Mouse (Mus musculus): ENCODE measurements around the gene Rbfox3. TPM values are rescaled to one million over a fixed set of nuclear protein-coding genes. Genes with fewer than 3 reads are reported as not detected.
A peak's percentile ranks its signal among the peaks of the same experiment; 100 is the strongest.

Gene Rbfox3
- total RNA-seq, 2 experiments from 2014 or later, result not detected

- ATAC-seq (replicated peaks; ENCODE audit: poor library complexity, severe bottlenecking), result no peak
These were observed 283.9 kb downstream of the Rbfox3 start for GRCm38 (mm10) chr11:118627541-118627940.

- no peak for ATAC-seq (replicated peaks; ENCODE audit: poor library complexity, severe bottlenecking)
These were observed 290.5 kb downstream of the Rbfox3 start for GRCm38 (mm10) chr11:118620869-118621268.

GRCm38 (mm10) chr11:118614126-118614525 is 297.3 kb downstream of the Rbfox3 start:
- ATAC-seq (replicated peaks; ENCODE audit: poor library complexity, severe bottlenecking), result no peak

GRCm38 (mm10) chr11:118610128-118610527 is 301.3 kb downstream of the Rbfox3 start:
- ATAC-seq (replicated peaks; ENCODE audit: poor library complexity, severe bottlenecking), result no peak

- no peak for ATAC-seq (replicated peaks; ENCODE audit: poor library complexity, severe bottlenecking)
These were observed 302.0 kb downstream of the Rbfox3 start for GRCm38 (mm10) chr11:118609236-118610000.

GRCm38 (mm10) chr11:118607927-118608326 is 303.5 kb downstream of the Rbfox3 start:
- ATAC-seq (replicated peaks; ENCODE audit: poor library complexity, severe bottlenecking), result no peak

- ATAC-seq (replicated peaks; ENCODE audit: poor library complexity, severe bottlenecking), result no peak
These were observed 305.8 kb downstream of the Rbfox3 start for GRCm38 (mm10) chr11:118605570-118605969.

GRCm38 (mm10) chr11:118604206-118604605 is 307.2 kb downstream of the Rbfox3 start:
- no peak for ATAC-seq (replicated peaks; ENCODE audit: poor library complexity, severe bottlenecking)

- peak; percentile 48 for ATAC-seq (replicated peaks; ENCODE audit: poor library complexity, severe bottlenecking)
These were observed 308.3 kb downstream of the Rbfox3 start for GRCm38 (mm10) chr11:118603126-118603525.

GRCm38 (mm10) chr11:118601484-118601883 is 309.9 kb downstream of the Rbfox3 start:
- ATAC-seq (replicated peaks; ENCODE audit: poor library complexity, severe bottlenecking), result no peak

- no peak for ATAC-seq (replicated peaks; ENCODE audit: poor library complexity, severe bottlenecking)
These were observed 311.2 kb downstream of the Rbfox3 start for GRCm38 (mm10) chr11:118600168-118600567.

- no peak for ATAC-seq (replicated peaks; ENCODE audit: poor library complexity, severe bottlenecking)
These were observed 312.7 kb downstream of the Rbfox3 start for GRCm38 (mm10) chr11:118598726-118599125.

- peak; percentile 93 for ATAC-seq (replicated peaks; ENCODE audit: poor library complexity, severe bottlenecking)
These were observed 326.6 kb downstream of the Rbfox3 start for GRCm38 (mm10) chr11:118584826-118585225.

GRCm38 (mm10) chr11:118583989-118584388 is 327.4 kb downstream of the Rbfox3 start:
- no peak for ATAC-seq (replicated peaks; ENCODE audit: poor library complexity, severe bottlenecking)

GRCm38 (mm10) chr11:118583573-118583972 is 327.8 kb downstream of the Rbfox3 start:
- no peak for ATAC-seq (replicated peaks; ENCODE audit: poor library complexity, severe bottlenecking)

- ATAC-seq (replicated peaks; ENCODE audit: poor library complexity, severe bottlenecking), result no peak
These were observed 330.4 kb downstream of the Rbfox3 start for GRCm38 (mm10) chr11:118581019-118581418.

- ATAC-seq (replicated peaks; ENCODE audit: poor library complexity, severe bottlenecking), result no peak
These were observed 331.8 kb downstream of the Rbfox3 start for GRCm38 (mm10) chr11:118579622-118580021.

GRCm38 (mm10) chr11:118577271-118577670 is 334.1 kb downstream of the Rbfox3 start:
- no peak for ATAC-seq (replicated peaks; ENCODE audit: poor library complexity, severe bottlenecking)

GRCm38 (mm10) chr11:118576611-118577010 is 334.8 kb downstream of the Rbfox3 start:
- ATAC-seq (replicated peaks; ENCODE audit: poor library complexity, severe bottlenecking), result no peak

GRCm38 (mm10) chr11:118574418-118574817 is 337.0 kb downstream of the Rbfox3 start:
- peak; percentile 76 for ATAC-seq (replicated peaks; ENCODE audit: poor library complexity, severe bottlenecking)

GRCm38 (mm10) chr11:118573569-118573968 is 337.8 kb downstream of the Rbfox3 start:
- no peak; the same call in 1 of the 2 replicates for ATAC-seq (replicated peaks; ENCODE audit: poor library complexity, severe bottlenecking)

GRCm38 (mm10) chr11:118573000-118573399 is 338.4 kb downstream of the Rbfox3 start:
- ATAC-seq (replicated peaks; ENCODE audit: poor library complexity, severe bottlenecking), result 0 out of 2 replicates have a peak, but pooled peaks have one; percentile 18

Data from granulocyte monocyte progenitor cell, adult 5-6 weeks (primary cell).